8 mouse cellular contexts compared by ENCODE assay signal in the genomic region with DNA sequence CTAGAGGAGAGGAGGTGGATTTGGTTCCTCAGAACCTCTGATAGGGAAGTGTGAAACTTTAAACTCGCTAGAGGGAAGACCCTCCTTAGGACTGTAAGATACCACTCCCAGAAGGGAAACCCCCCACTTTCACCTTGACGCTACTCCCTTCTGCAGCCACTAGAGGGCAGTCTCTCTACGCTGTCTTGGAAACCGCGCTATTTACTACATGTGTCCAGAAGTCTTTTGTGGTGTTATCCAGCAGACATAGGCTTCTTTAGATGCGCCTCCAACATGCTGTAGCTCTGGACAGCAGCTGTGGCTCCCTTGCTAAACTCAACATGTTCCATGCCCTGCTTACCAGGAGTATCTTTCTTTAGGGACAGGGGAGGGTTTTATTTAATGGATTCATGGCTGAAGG. TPM values are rescaled to one million over a fixed set of nuclear protein-coding genes. Genes with fewer than 3 reads are reported as not detected.
DNase-seq lines count a peak whose midpoint lies in the region.

No protein-coding gene starts in this region.

- DNase-seq in adrenal gland, adult 18-20 months (ENCODE audit: low spot score in 2 of 2), result peak; percentile 43 to 53
- DNase-seq in adrenal gland, adult 8-10 months, result no peak
- DNase-seq in MN1 (ENCODE audit: low spot score), result peak; percentile 66
- peak; percentile 28 for DNase-seq in cerebellum, adult 9-11 months
- peak; percentile 35 for DNase-seq in gastrocnemius, postnatal 14 days
- DNase-seq in kidney, postnatal 14 days, result peak; percentile 63
- DNase-seq in lung, postnatal 14 days, result peak; percentile 54
- DNase-seq in right cerebral cortex, postnatal 10 days (ENCODE audit: low spot score in 2 of 2), result peak; percentile 49 to 74

- intact Hi-C loops in gastrocnemius, postnatal 14 days (cut with DNase I; ENCODE audit: low total_unique reads), result loop anchor here (10.0 kb wide), 1 partner anchor 346 kb away; no protein-coding TSS in a partner anchor

RNA-seq across cellular contexts. Expression of a gene that starts 54.8 kb away (rescaled TPM):
- 1 to 10 TPM; 6.9 to 7.4 TPM for total RNA-seq in adrenal gland, adult 18-20 months (2021)
- total RNA-seq in adrenal gland, adult 8-10 months (2022), result 10 to 100 TPM in 2 of 4 experiments, 1 to 10 TPM in 2; 8.5 to 14.8 (median 9.9) TPM
- 1 to 10 TPM; 2.6 to 2.7 TPM for total RNA-seq in gastrocnemius, postnatal 14 days (2021)
